Mouse (Mus musculus): ENCODE measurements around the gene Ccdc43. TPM values are rescaled to one million over a fixed set of nuclear protein-coding genes. Genes with fewer than 3 reads are reported as not detected.

The Ccdc43 gene
- 43.4 and 45.4 TPM in 2 replicates for total RNA-seq (2012; rRNA removed)
- total RNA-seq (2014; rRNA removed): 56.4 and 59.8 TPM in 2 replicates
- 52.7 and 53.4 TPM in 2 replicates for polyA plus RNA-seq (2012; ENCODE audit: insufficient read length, low read depth)

DNA sequence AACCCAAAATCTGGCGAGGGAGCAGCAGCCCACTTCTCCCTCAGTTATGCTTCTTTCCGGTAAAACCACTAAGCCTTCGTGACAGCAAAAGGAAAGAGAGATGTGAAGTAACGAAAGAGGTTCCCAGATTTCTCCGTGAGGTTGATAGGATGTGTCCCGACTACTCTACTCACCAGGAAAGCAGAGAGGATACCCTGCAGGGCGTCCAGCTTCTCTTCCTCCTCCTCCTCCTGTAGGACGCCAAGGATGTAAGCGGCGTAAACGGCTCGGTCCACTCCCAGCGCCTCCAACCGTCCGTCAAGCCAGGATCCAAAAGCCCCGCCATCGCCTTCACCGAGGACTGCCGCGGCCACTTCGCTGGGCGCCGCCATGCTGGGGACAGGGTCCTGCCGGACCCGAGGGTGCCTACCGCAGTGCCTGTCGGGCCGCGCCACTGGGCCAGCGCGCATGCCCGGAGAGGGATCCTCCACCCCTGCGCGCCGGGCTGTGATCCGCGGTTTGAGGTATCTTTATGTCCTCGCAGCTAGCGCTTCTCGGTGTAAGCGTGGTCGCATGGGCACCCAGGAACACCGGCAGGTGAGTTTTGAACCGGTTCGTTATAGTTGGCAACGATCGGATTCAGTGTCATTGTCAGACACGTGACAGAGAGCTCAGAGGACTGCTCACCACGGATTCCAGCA, at the start of gene Ccdc43:
Gene Ccdc43 (minus strand): TSS at position 445 of the 680 bp plus-strand sequence.
- dilution Hi-C loops (cut with MboI; ENCODE audit: extremely low pct_ligation_motif_present, extremely low pct_unique_long_range_greater_than_20kb, low sequenced_read_pairs): no loop called here
- Histone ChIP-seq H3K36me3 (replicated peaks in 1 of 2; ENCODE audit: control insufficient read depth in 1 of 2, insufficient read depth in 1 of 2, low read length in 1 of 2) (peaks cover 8 to 26% of the 10 kb centered on the region in 2 experiments), H3K27ac (ENCODE audit: insufficient read depth, low read depth) (no peak within 1 kb of the TSS), H3K4me3 (replicated peaks in 1 of 3; ENCODE audit: low read depth in 2 of 3, low read length in 2 of 3, poor library complexity in 1 of 3) (peak within 1 kb of the TSS; percentile 82 to 98 (median 85)), H3K9me3 (replicated peaks; ENCODE audit: low read length) (peaks cover 2% of the 10 kb centered on the region), H3K79me2 (replicated peaks; ENCODE audit: control insufficient read depth, extremely low read depth, insufficient read depth, poor library complexity, severe bottlenecking) (peaks cover 13% of the 10 kb centered on the region), H3K27me3 (replicated peaks) (peaks cover 3% of the 10 kb centered on the region), H3K4me1 (ENCODE audit: control insufficient read depth in 1 of 2, insufficient read depth in 2 of 2) (peaks cover 7 to 21% of the 10 kb centered on the region in 2 experiments; a peak in 3 of 4 replicates), H3K9ac (ENCODE audit: insufficient read depth, low read depth) (peak within 1 kb of the TSS; percentile 87), H3K4me2 (ENCODE audit: insufficient read depth, low read depth, poor library complexity, severe bottlenecking) (peak within 1 kb of the TSS; percentile 94)
- in situ Hi-C loops (cut with MboI; ENCODE audit: low pct_ligation_motif_present, low pct_unique_long_range_greater_than_20kb, low sequenced_read_pairs): no loop called here
- TF ChIP-seq E2F4 (IDR thresholded peaks at IDR 0.05; ENCODE audit: insufficient replicate concordance, low read depth, low read length) (no peak), MYC (IDR thresholded peaks at IDR 0.05; ENCODE audit: low read depth, low read length) (peak; percentile 85), MAX (IDR thresholded peaks at IDR 0.05; ENCODE audit: low read length) (no peak; the same call in none of the 2 replicates), NELFE (IDR thresholded peaks at IDR 0.05; ENCODE audit: low read depth, low read length) (peak; percentile 96), RCOR1 (conservative IDR thresholded peaks at IDR 0.05; ENCODE audit: low read depth, low read length) (0 out of 2 replicates have a peak, but pooled peaks have one; percentile 31), TCF12 (IDR thresholded peaks at IDR 0.05; ENCODE audit: low read depth, low read length) (peak; percentile 98), USF2 (conservative IDR thresholded peaks at IDR 0.05; ENCODE audit: low read depth, low read length) (peak; percentile 52), PAX5 (IDR thresholded peaks at IDR 0.05; ENCODE audit: low read length) (no peak), MAFK (IDR thresholded peaks at IDR 0.05; ENCODE audit: insufficient replicate concordance, low read length) (no peak), JUND (conservative IDR thresholded peaks at IDR 0.05; ENCODE audit: low read depth, low read length) (no peak), ZMIZ1 (IDR thresholded peaks at IDR 0.05; ENCODE audit: low read depth, low read length) (peak; percentile 89; the same call in 1 of the 2 replicates), POLR2AphosphoS2 (IDR thresholded peaks at IDR 0.05; ENCODE audit: low read depth, low read length) (peak; percentile 92), CHD2 (IDR thresholded peaks at IDR 0.05; ENCODE audit: low read length) (no peak), HCFC1 (IDR thresholded peaks at IDR 0.05; ENCODE audit: low read depth, low read length) (peak; percentile 85), USF1 (IDR thresholded peaks at IDR 0.05; ENCODE audit: low read depth, low read length) (peak; percentile 65), SIN3A (IDR thresholded peaks at IDR 0.05; ENCODE audit: low read length) (0 out of 2 replicates have a peak, but pooled peaks have one; percentile 43), TBP (conservative IDR thresholded peaks at IDR 0.05; ENCODE audit: low read depth, low read length) (peak; percentile 59; the same call in 1 of the 2 replicates), ZNF384 (IDR thresholded peaks at IDR 0.05; ENCODE audit: low read depth, low read length) (no peak), RAD21 (IDR thresholded peaks at IDR 0.05; ENCODE audit: low read depth, low read length) (no peak), KAT2A (IDR thresholded peaks at IDR 0.05; ENCODE audit: insufficient replicate concordance, low read length) (peak; percentile 62; the same call in 1 of the 2 replicates), EP300 (IDR thresholded peaks at IDR 0.05; ENCODE audit: low read length) (no peak), SMC3 (IDR thresholded peaks at IDR 0.05; ENCODE audit: low read depth, low read length) (no peak), ZC3H11A (IDR thresholded peaks at IDR 0.05; ENCODE audit: low read depth, low read length) (no peak), BHLHE40 (IDR thresholded peaks at IDR 0.05; ENCODE audit: low read depth, low read length) (peak; percentile 78), MXI1 (IDR thresholded peaks at IDR 0.05; ENCODE audit: low read depth, low read length) (peak; percentile 95), GABPA (IDR thresholded peaks at IDR 0.05; ENCODE audit: insufficient replicate concordance, low read depth, low read length) (peak; percentile 10; the same call in 1 of the 2 replicates), CTCF (conservative IDR thresholded peaks at IDR 0.05 in 1 of 2, IDR thresholded peaks at IDR 0.05 in 1 of 2; ENCODE audit: low read depth in 2 of 2, low read length in 2 of 2) (no peak), ETS1 (conservative IDR thresholded peaks at IDR 0.05; ENCODE audit: low read depth, low read length) (peak; percentile 23; the same call in 1 of the 2 replicates), ZKSCAN1 (IDR thresholded peaks at IDR 0.05; ENCODE audit: borderline replicate concordance, low read depth, low read length) (no peak), UBTF (IDR thresholded peaks at IDR 0.05; ENCODE audit: low read depth, low read length) (no peak), NRF1 (IDR thresholded peaks at IDR 0.05; ENCODE audit: low read depth, low read length) (peak; percentile 96), MEF2A (IDR thresholded peaks at IDR 0.05; ENCODE audit: borderline replicate concordance, low read depth, low read length) (peak; percentile 55; the same call in 1 of the 2 replicates), MAZ (IDR thresholded peaks at IDR 0.05; ENCODE audit: low read depth, low read length) (peak; percentile 39; the same call in 1 of the 2 replicates), ELF1 (IDR thresholded peaks at IDR 0.05; ENCODE audit: low read depth, low read length) (peak; percentile 60), JUN (IDR thresholded peaks at IDR 0.05; ENCODE audit: insufficient read depth, low read depth, low read length) (no peak), CHD1 (IDR thresholded peaks at IDR 0.05; ENCODE audit: low read depth, low read length) (0 out of 2 replicates have a peak, but pooled peaks have one; percentile 40), IRF4 (IDR thresholded peaks at IDR 0.05; ENCODE audit: low read depth, low read length) (no peak), POLR2A (IDR thresholded peaks at IDR 0.05; ENCODE audit: low read depth, low read length) (peak; percentile 99)
- DNase-seq (ENCODE audit: extremely low read depth): peak; percentile 82
